Mouse (Mus musculus): Measurements from ENCODE around the gene Apba1. TPM values are rescaled to one million over a fixed set of nuclear protein-coding genes. Genes with fewer than 3 reads are reported as not detected.

The Apba1 gene
- 10 to 100 TPM in 22 of 26 experiments, 1 to 10 TPM in 4; 2.2 to 18.6 (median 12.6) TPM for total RNA-seq (2018; cell fraction: chromatin; rRNA removed)
- 10 to 100 TPM; 14.6 to 33.4 (median 21.3) TPM for total RNA-seq (2018; cell fraction: cytosol; rRNA removed)
- total RNA-seq (2018; cell fraction: nucleus; rRNA removed), result 10 to 100 TPM in 24 of 26 experiments, 1 to 10 TPM in 2; 4.1 to 34.3 (median 18.9) TPM
- 5.8 to 14.4 TPM (median 8.7 TPM) in 3 replicates for polyA plus RNA-seq (2018)

- Histone ChIP-seq H3K79me2 (ENCODE audit: inconsistent target) (peaks cover 20% of the 10 kb centered on the region; the same call in 1 of the 2 replicates), H3K27ac (peak within 1 kb of the TSS; percentile 29), H3K4me3 (ENCODE audit: inconsistent target) (peak within 1 kb of the TSS; percentile 49), H3K36me3 (ENCODE audit: inconsistent target) (no peaks in the 10 kb centered on the region)
- WGBS (ENCODE audit: missing documents), result 1% methylated on average over 95 of the region's 98 CpGs
These were observed at the start of gene Apba1 for GRCm38 (mm10) chr19:23758554-23759321. TSS of gene Apba1 (plus strand) at chr19:23758887.

- Histone ChIP-seq H3K4me3 (ENCODE audit: inconsistent target) (no peak overlapping the region), H3K36me3 (ENCODE audit: inconsistent target) (no peaks in the 10 kb centered on the region), H3K27ac (no peak overlapping the region), H3K79me2 (ENCODE audit: inconsistent target) (no peaks in the 10 kb centered on the region)
- 84% methylated on average over 3 of the region's 3 CpGs for WGBS (ENCODE audit: missing documents)
These were observed 12.2 kb upstream of the Apba1 start for GRCm38 (mm10) chr19:23746506-23746905.

GRCm38 (mm10) chr19:23757011-23757410 is 1.7 kb upstream of the Apba1 start:
- no peak overlapping the region for H3K4me3 ChIP-seq (ENCODE audit: inconsistent target)
- no peak overlapping the region for H3K27ac ChIP-seq
- WGBS (ENCODE audit: missing documents), result 28% methylated on average over 7 of the region's 7 CpGs
- no peaks in the 10 kb centered on the region for H3K36me3 ChIP-seq (ENCODE audit: inconsistent target)
- H3K79me2 ChIP-seq (ENCODE audit: inconsistent target), result peaks cover 8% of the 10 kb centered on the region; the same call in 1 of the 2 replicates

GRCm38 (mm10) chr19:23757961-23758553 is 630 bp upstream of the Apba1 start:
- WGBS (ENCODE audit: missing documents), result under 1% methylated on average over 40 of the region's 40 CpGs
- H3K27ac ChIP-seq, result no peak overlapping the region
- H3K36me3 ChIP-seq (ENCODE audit: inconsistent target), result no peaks in the 10 kb centered on the region
- peaks cover 15% of the 10 kb centered on the region; the same call in 1 of the 2 replicates for H3K79me2 ChIP-seq (ENCODE audit: inconsistent target)
- peak overlapping the region; percentile 41 for H3K4me3 ChIP-seq (ENCODE audit: inconsistent target)

GRCm38 (mm10) chr19:23759322-23759945 is 747 bp downstream of the Apba1 start:
- under 1% methylated on average over 15 of the region's 17 CpGs for WGBS (ENCODE audit: missing documents)
- Histone ChIP-seq H3K4me3 (ENCODE audit: inconsistent target) (peak overlapping the region; percentile 49), H3K36me3 (ENCODE audit: inconsistent target) (no peaks in the 10 kb centered on the region), H3K27ac (peak overlapping the region; percentile 29), H3K79me2 (ENCODE audit: inconsistent target) (peaks cover 20% of the 10 kb centered on the region; the same call in 1 of the 2 replicates)

GRCm38 (mm10) chr19:23763371-23763770 is 4.7 kb downstream of the Apba1 start:
- Histone ChIP-seq H3K27ac (no peak overlapping the region), H3K4me3 (ENCODE audit: inconsistent target) (no peak overlapping the region)
- WGBS (ENCODE audit: missing documents), result 95% methylated on average over 6 of the region's 6 CpGs

GRCm38 (mm10) chr19:23764051-23764450 is 5.4 kb downstream of the Apba1 start:
- H3K79me2 ChIP-seq (ENCODE audit: inconsistent target), result peaks cover 20% of the 10 kb centered on the region; the same call in 1 of the 2 replicates
- H3K4me3 ChIP-seq (ENCODE audit: inconsistent target), result no peak overlapping the region
- no peak overlapping the region for H3K27ac ChIP-seq
- H3K36me3 ChIP-seq (ENCODE audit: inconsistent target), result no peaks in the 10 kb centered on the region
- WGBS (ENCODE audit: missing documents), result 88% methylated on average over 2 of the region's 2 CpGs

More at GRCm38 (mm10) chr19:23763371-23763770, 4.7 kb downstream of the Apba1 start:
- no peaks in the 10 kb centered on the region for H3K36me3 ChIP-seq (ENCODE audit: inconsistent target)
- peaks cover 20% of the 10 kb centered on the region; the same call in 1 of the 2 replicates for H3K79me2 ChIP-seq (ENCODE audit: inconsistent target)

- Histone ChIP-seq H3K79me2 (ENCODE audit: inconsistent target) (no peaks in the 10 kb centered on the region; the same call in 1 of the 2 replicates), H3K4me3 (ENCODE audit: inconsistent target) (no peak overlapping the region), H3K27ac (no peak overlapping the region), H3K36me3 (ENCODE audit: inconsistent target) (no peaks in the 10 kb centered on the region)
- 70% methylated on average over 5 of the region's 5 CpGs for WGBS (ENCODE audit: missing documents)
These were observed 10.2 kb downstream of the Apba1 start for GRCm38 (mm10) chr19:23768864-23769263.

GRCm38 (mm10) chr19:23770494-23771423 is 12.1 kb downstream of the Apba1 start:
- H3K4me3 ChIP-seq (ENCODE audit: inconsistent target), result no peak overlapping the region
- no peaks in the 10 kb centered on the region for H3K79me2 ChIP-seq (ENCODE audit: inconsistent target)
- 77% methylated on average over 10 of the region's 10 CpGs for WGBS (ENCODE audit: missing documents)

GRCm38 (mm10) chr19:23771971-23772370 is 13.3 kb downstream of the Apba1 start:
- WGBS (ENCODE audit: missing documents), result 84% methylated on average over 7 of the region's 7 CpGs
- Histone ChIP-seq H3K36me3 (ENCODE audit: inconsistent target) (no peaks in the 10 kb centered on the region), H3K4me3 (ENCODE audit: inconsistent target) (no peak overlapping the region), H3K27ac (no peak overlapping the region), H3K79me2 (ENCODE audit: inconsistent target) (no peaks in the 10 kb centered on the region)

More at GRCm38 (mm10) chr19:23770494-23771423, 12.1 kb downstream of the Apba1 start:
- H3K27ac ChIP-seq, result no peak overlapping the region
- no peaks in the 10 kb centered on the region for H3K36me3 ChIP-seq (ENCODE audit: inconsistent target)

- WGBS (ENCODE audit: missing documents), result 97% methylated on average over 6 of the region's 6 CpGs
- no peak overlapping the region for H3K27ac ChIP-seq
- no peak overlapping the region for H3K4me3 ChIP-seq (ENCODE audit: inconsistent target)
- H3K79me2 ChIP-seq (ENCODE audit: inconsistent target), result no peaks in the 10 kb centered on the region
- H3K36me3 ChIP-seq (ENCODE audit: inconsistent target), result no peaks in the 10 kb centered on the region
These were observed 16.7 kb downstream of the Apba1 start for GRCm38 (mm10) chr19:23775356-23775755.

GRCm38 (mm10) chr19:23779130-23779529 is 20.4 kb downstream of the Apba1 start:
- H3K27ac ChIP-seq, result no peak overlapping the region

GRCm38 (mm10) chr19:23780105-23780504 is 21.4 kb downstream of the Apba1 start:
- Histone ChIP-seq H3K36me3 (ENCODE audit: inconsistent target) (no peaks in the 10 kb centered on the region), H3K27ac (no peak overlapping the region), H3K4me3 (ENCODE audit: inconsistent target) (no peak overlapping the region), H3K79me2 (ENCODE audit: inconsistent target) (no peaks in the 10 kb centered on the region)
- 92% methylated on average over 4 of the region's 4 CpGs for WGBS (ENCODE audit: missing documents)

More at GRCm38 (mm10) chr19:23779130-23779529, 20.4 kb downstream of the Apba1 start:
- Histone ChIP-seq H3K4me3 (ENCODE audit: inconsistent target) (no peak overlapping the region), H3K79me2 (ENCODE audit: inconsistent target) (no peaks in the 10 kb centered on the region), H3K36me3 (ENCODE audit: inconsistent target) (no peaks in the 10 kb centered on the region)
